Mouse (Mus musculus): ENCODE measurements around the gene Ctsf.
"Not testable (repeated sequence)": the region's sequence is repeated elsewhere in the genome, so short reads cannot be mapped to it uniquely, and the experiment has no call there.

Ctsf gene

GRCm38 (mm10) chr19:4849800-4850199, 5.1 kb upstream of the Ctsf start:
- DNase-seq (ENCODE audit: low read depth, low spot score): peak; percentile 92

GRCm38 (mm10) chr19:4850281-4850680, 4.6 kb upstream of the Ctsf start:
- DNase-seq (ENCODE audit: low read depth, low spot score): peak; percentile 74

GRCm38 (mm10) chr19:4855470-4855820, 515 bp downstream of the Ctsf start:
- DNase-seq (ENCODE audit: low read depth, low spot score): no peak

GRCm38 (mm10) chr19:4855951-4856350, 1.0 kb downstream of the Ctsf start:
- no peak for DNase-seq (ENCODE audit: low read depth, low spot score)

- no peak for DNase-seq (ENCODE audit: low read depth, low spot score)
Measured at GRCm38 (mm10) chr19:4859081-4859480, 4.2 kb downstream of the Ctsf start.

GRCm38 (mm10) chr19:4863048-4863447, 8.1 kb downstream of the Ctsf start:
- no peak for DNase-seq (ENCODE audit: low read depth, low spot score)

- peak; percentile 90 for DNase-seq (ENCODE audit: low read depth, low spot score)
Measured at GRCm38 (mm10) chr19:4865147-4865546, 10.2 kb downstream of the Ctsf start.

- DNase-seq (ENCODE audit: low read depth, low spot score): not testable (repeated sequence)
Measured at GRCm38 (mm10) chr19:4874613-4875012, 19.7 kb downstream of the Ctsf start.

GRCm38 (mm10) chr19:4876241-4876640, 21.3 kb downstream of the Ctsf start:
- DNase-seq (ENCODE audit: low read depth, low spot score): no peak

- DNase-seq (ENCODE audit: low read depth, low spot score): no peak
Measured at GRCm38 (mm10) chr19:4876755-4877154, 21.8 kb downstream of the Ctsf start.

GRCm38 (mm10) chr19:4877785-4878184, 22.9 kb downstream of the Ctsf start, which contains the start of gene Actn3:
Actn3 (minus strand) TSS chr19:4877909.
- DNase-seq (ENCODE audit: low read depth, low spot score): peak; percentile 51

- DNase-seq (ENCODE audit: low read depth, low spot score): peak; percentile 98
Measured at GRCm38 (mm10) chr19:4878405-4879323, 23.7 kb downstream of the Ctsf start, which contains the start of gene Zdhhc24. Zdhhc24 (plus strand) TSS chr19:4878668.

GRCm38 (mm10) chr19:4879324-4879703, 24.4 kb downstream of the Ctsf start:
- no peak for DNase-seq (ENCODE audit: low read depth, low spot score)

- DNase-seq (ENCODE audit: low read depth, low spot score): no peak
Measured at GRCm38 (mm10) chr19:4883961-4884360, 29.0 kb downstream of the Ctsf start.

GRCm38 (mm10) chr19:4889791-4890190, 34.9 kb downstream of the Ctsf start:
- no peak for DNase-seq (ENCODE audit: low read depth, low spot score)

GRCm38 (mm10) chr19:4891798-4892197, 36.9 kb downstream of the Ctsf start:
- DNase-seq (ENCODE audit: low read depth, low spot score): no peak

- peak; percentile 97 for DNase-seq (ENCODE audit: low read depth, low spot score)
Measured at GRCm38 (mm10) chr19:4896780-4897520, 42.0 kb downstream of the Ctsf start.

GRCm38 (mm10) chr19:4898972-4899371, 44.0 kb downstream of the Ctsf start:
- DNase-seq (ENCODE audit: low read depth, low spot score): peak; percentile 37

- DNase-seq (ENCODE audit: low read depth, low spot score): no peak
Measured at GRCm38 (mm10) chr19:4899888-4900287, 45.0 kb downstream of the Ctsf start.

GRCm38 (mm10) chr19:4905979-4906794, 51.3 kb downstream of the Ctsf start, which contains the start of gene Bbs1:
Bbs1 (minus strand) TSS chr19:4906628.
- DNase-seq (ENCODE audit: low read depth, low spot score): peak; percentile 86

- DNase-seq (ENCODE audit: low read depth, low spot score): peak; percentile 80
Measured at GRCm38 (mm10) chr19:4908107-4908506, 53.2 kb downstream of the Ctsf start.

GRCm38 (mm10) chr19:4909376-4909775, 54.4 kb downstream of the Ctsf start:
- no peak for DNase-seq (ENCODE audit: low read depth, low spot score)

All from R1 (cell line).